Mouse (Mus musculus): ENCODE measurements at regions not wholly inside any gene's neighbourhood (a gene's known extent, or its start where the extent isn't known, plus 50 kb on each side); places are given as distances from the start of the nearest gene placed in this dataset.

DNA sequence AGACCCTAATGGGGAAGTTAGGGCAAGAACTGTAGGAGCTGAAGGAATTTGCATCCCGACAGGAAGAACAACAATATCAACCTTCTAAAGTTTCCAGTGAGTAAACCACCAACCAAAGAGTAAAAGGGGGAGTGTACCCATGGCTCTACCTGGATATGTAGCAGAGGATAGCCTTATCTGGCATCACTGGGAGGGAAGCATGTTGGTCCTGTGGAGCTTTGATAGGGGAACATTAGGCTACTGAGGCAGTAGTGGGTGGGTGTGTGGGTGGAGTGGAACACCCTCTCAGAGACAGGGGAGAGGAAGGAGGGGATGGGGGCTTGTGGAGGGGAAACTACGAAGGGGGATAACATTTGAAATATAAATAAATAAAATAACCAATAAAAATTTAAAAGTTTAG, 111.4 kb upstream of the Klhl1 start:
- TF ChIP-seq CEBPB (IDR thresholded peaks at IDR 0.05; ENCODE audit: insufficient read depth, poor library complexity, severe bottlenecking) (no peak), MYOG (IDR thresholded peaks at IDR 0.05; ENCODE audit: control insufficient read depth in 1 of 3, insufficient read depth in 1 of 3, insufficient read length in 2 of 3, low read depth in 2 of 3) (no peak), USF1 (IDR thresholded peaks at IDR 0.05; ENCODE audit: low read depth) (no peak), POLR2A (IDR thresholded peaks at IDR 0.05; ENCODE audit: insufficient read length, low read depth) (no peak), MYOD1 (IDR thresholded peaks at IDR 0.05; ENCODE audit: control insufficient read depth in 1 of 3, insufficient read length in 2 of 3, low read depth in 2 of 3) (no peak), POLR2AphosphoS2 (IDR thresholded peaks at IDR 0.05; ENCODE audit: insufficient read length, low read depth) (no peak), MAX (IDR thresholded peaks at IDR 0.05; ENCODE audit: low read depth) (no peak), E2F4 (IDR thresholded peaks at IDR 0.05; ENCODE audit: insufficient read depth) (no peak), TCF3 (IDR thresholded peaks at IDR 0.05; ENCODE audit: insufficient read length, low read depth) (no peak), TCF12 (IDR thresholded peaks at IDR 0.05; ENCODE audit: insufficient read depth, poor library complexity, severe bottlenecking) (no peak), REST (IDR thresholded peaks at IDR 0.05; ENCODE audit: insufficient read depth, insufficient read length) (no peak)

Measured in myocyte (in vitro differentiated cells).